Mouse (Mus musculus): ENCODE data around the gene Frg2f1.
A peak's percentile ranks its signal among the peaks of the same experiment; 100 is the strongest.
"Not testable (repeated sequence)": the region's sequence is repeated elsewhere in the genome, so short reads cannot be mapped to it uniquely, and the experiment has no call there.

Gene Frg2f1

GRCm38 (mm10) chr4:119539031-119539824 lies at the start of gene Frg2f1:
Gene Frg2f1 (minus strand): TSS chr4:119539529.
- DNase-seq (ENCODE audit: low read depth, low spot score) = peak; percentile 93

GRCm38 (mm10) chr4:119588037-119588436 lies 48.7 kb upstream of the Frg2f1 start:
- no peak for DNase-seq (ENCODE audit: low read depth, low spot score)

- no peak for DNase-seq (ENCODE audit: low read depth, low spot score)
These were observed 36.1 kb upstream of the Frg2f1 start for GRCm38 (mm10) chr4:119575459-119575858.

- DNase-seq (ENCODE audit: low read depth, low spot score) = no peak
These were observed 35.2 kb upstream of the Frg2f1 start for GRCm38 (mm10) chr4:119574504-119574903.

- DNase-seq (ENCODE audit: low read depth, low spot score) = no peak
These were observed 33.4 kb upstream of the Frg2f1 start for GRCm38 (mm10) chr4:119572682-119573081.

GRCm38 (mm10) chr4:119566322-119566835 lies 27.1 kb upstream of the Frg2f1 start:
- DNase-seq (ENCODE audit: low read depth, low spot score) = no peak

- DNase-seq (ENCODE audit: low read depth, low spot score) = no peak
These were observed 23.8 kb upstream of the Frg2f1 start for GRCm38 (mm10) chr4:119563136-119563535.

- DNase-seq (ENCODE audit: low read depth, low spot score) = no peak
These were observed 16.1 kb upstream of the Frg2f1 start for GRCm38 (mm10) chr4:119555466-119555865.

GRCm38 (mm10) chr4:119550864-119551263 lies 11.5 kb upstream of the Frg2f1 start:
- DNase-seq (ENCODE audit: low read depth, low spot score) = no peak

GRCm38 (mm10) chr4:119540533-119540890 lies 1.2 kb upstream of the Frg2f1 start:
- DNase-seq (ENCODE audit: low read depth, low spot score) = no peak

- DNase-seq (ENCODE audit: low read depth, low spot score) = peak; percentile 28
These were observed 655 bp upstream of the Frg2f1 start for GRCm38 (mm10) chr4:119539836-119540532.

- DNase-seq (ENCODE audit: low read depth, low spot score) = no peak
These were observed 1.9 kb downstream of the Frg2f1 start for GRCm38 (mm10) chr4:119537436-119537835.

- not testable (repeated sequence) for DNase-seq (ENCODE audit: low read depth, low spot score)
These were observed 2.7 kb downstream of the Frg2f1 start, which contains the start of gene Foxj3 for GRCm38 (mm10) chr4:119536615-119537014. Gene Foxj3 (plus strand): TSS chr4:119537004.

- no peak for DNase-seq (ENCODE audit: low read depth, low spot score)
These were observed 4.2 kb downstream of the Frg2f1 start for GRCm38 (mm10) chr4:119535103-119535502.

GRCm38 (mm10) chr4:119531813-119532212 lies 7.5 kb downstream of the Frg2f1 start:
- DNase-seq (ENCODE audit: low read depth, low spot score) = no peak

GRCm38 (mm10) chr4:119526329-119526845 lies 12.9 kb downstream of the Frg2f1 start:
- no peak for DNase-seq (ENCODE audit: low read depth, low spot score)

GRCm38 (mm10) chr4:119524466-119524865 lies 14.9 kb downstream of the Frg2f1 start:
- DNase-seq (ENCODE audit: low read depth, low spot score) = no peak

- DNase-seq (ENCODE audit: low read depth, low spot score) = no peak
These were observed 15.3 kb downstream of the Frg2f1 start for GRCm38 (mm10) chr4:119524010-119524409.

- DNase-seq (ENCODE audit: low read depth, low spot score) = no peak
These were observed 15.8 kb downstream of the Frg2f1 start for GRCm38 (mm10) chr4:119523575-119523974.

GRCm38 (mm10) chr4:119512731-119513141 lies 26.6 kb downstream of the Frg2f1 start:
- peak; percentile 11 for DNase-seq (ENCODE audit: low read depth, low spot score)

- no peak for DNase-seq (ENCODE audit: low read depth, low spot score)
These were observed 27.7 kb downstream of the Frg2f1 start for GRCm38 (mm10) chr4:119511591-119511990.

GRCm38 (mm10) chr4:119498319-119498848 lies 40.9 kb downstream of the Frg2f1 start:
- DNase-seq (ENCODE audit: low read depth, low spot score) = no peak
